Mouse (Mus musculus): ENCODE results near the gene Ubac2. TPM values are rescaled to one million over a fixed set of nuclear protein-coding genes. Genes with fewer than 3 reads are reported as not detected.
"Not testable (repeated sequence)": the region's sequence is repeated elsewhere in the genome, so short reads cannot be mapped to it uniquely, and the experiment has no call there.

Gene Ubac2
- 10 to 100 TPM; 29.4 to 37.1 (median 32.7) TPM for total RNA-seq (2022)

DNA sequence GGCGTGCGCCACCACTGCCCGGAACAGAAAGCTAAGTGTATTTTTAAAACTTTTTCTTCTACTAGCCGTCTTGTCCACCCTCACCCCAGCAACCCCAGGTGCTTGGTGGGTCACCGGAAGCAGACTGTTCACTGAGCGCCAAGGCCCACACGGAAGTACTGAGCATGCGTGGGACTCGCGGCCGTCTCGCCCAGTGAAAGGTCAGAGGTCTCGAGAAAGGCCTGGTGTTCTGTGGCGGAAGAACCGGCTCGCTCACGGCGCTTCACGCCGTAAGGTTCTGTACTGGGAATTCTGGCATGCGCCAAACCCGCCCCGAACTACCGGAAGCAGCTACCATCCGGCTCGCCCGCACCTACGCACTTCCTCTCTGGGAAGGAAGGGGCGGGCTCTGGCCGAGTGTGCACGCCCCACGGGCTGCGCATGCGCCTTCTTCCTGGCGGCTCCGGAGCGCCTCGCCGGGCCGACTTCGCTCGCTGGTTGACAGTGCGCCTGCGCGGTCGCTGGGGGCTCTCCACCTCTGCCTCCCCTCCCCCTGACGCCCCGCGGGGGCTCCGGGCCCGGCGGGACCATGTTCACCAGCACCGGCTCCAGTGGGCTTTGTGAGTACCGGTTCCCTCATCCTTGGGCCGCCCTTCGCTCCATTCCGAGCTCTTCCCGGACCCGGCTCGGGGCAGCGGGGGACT lies at the start of gene Ubac2:
TSS of gene Ubac2 (plus strand) at position 445 of the 683 bp plus-strand sequence.
- peak; percentile 98 for DNase-seq (ENCODE audit: low spot score in 2 of 2)

- no peak for DNase-seq (ENCODE audit: low spot score in 2 of 2)
These were observed 48.5 kb upstream of the Ubac2 start for GRCm38 (mm10) chr14:121829816-121830442.

- DNase-seq (ENCODE audit: low spot score in 2 of 2), result no peak
These were observed 45.4 kb upstream of the Ubac2 start for GRCm38 (mm10) chr14:121833001-121833520.

GRCm38 (mm10) chr14:121838161-121838560 lies 40.3 kb upstream of the Ubac2 start:
- DNase-seq (ENCODE audit: low spot score in 2 of 2), result no peak

DNA sequence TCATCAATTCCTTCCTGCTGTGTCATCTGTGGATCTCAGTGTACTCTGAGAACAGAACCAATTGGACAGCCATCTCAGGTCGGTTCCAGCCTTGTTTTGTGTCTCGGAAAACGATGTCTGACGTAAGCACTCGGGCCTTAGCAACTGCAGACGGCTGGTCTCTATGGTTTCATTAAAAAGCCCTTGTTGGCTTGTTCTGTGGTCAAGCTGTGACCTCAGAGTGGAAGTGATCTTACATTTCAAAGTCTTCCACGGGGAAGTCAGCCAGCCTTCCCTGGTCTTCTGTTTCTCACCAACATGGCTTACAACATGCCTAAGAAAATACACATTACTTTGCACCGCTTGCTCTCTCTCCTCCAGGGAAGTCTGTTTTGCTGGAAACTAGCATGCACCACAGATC lies 38.2 kb upstream of the Ubac2 start:
- no peak for DNase-seq (ENCODE audit: low spot score in 2 of 2)

DNA sequence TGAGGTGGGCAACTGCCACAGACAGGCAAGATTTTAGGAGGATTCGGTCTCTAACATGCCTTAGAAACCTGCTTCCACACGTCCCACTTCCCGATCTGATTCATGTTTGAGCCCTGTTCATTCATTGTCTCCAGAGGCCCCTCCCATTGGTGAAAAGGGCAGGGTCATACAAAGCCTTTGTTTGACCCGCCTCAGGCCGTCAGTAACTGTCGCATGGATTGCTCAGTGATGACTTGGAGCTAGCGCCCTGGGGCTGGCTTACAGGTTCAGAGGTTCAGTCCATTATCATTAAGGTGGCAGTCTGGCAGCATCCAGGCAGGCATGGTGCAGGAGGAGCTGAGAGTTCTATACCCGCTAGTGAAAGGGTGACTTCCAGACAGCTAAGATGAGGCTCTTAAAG lies 33.9 kb upstream of the Ubac2 start:
- DNase-seq (ENCODE audit: low spot score in 2 of 2), result no peak

GRCm38 (mm10) chr14:121851231-121851630 lies 27.2 kb upstream of the Ubac2 start:
- DNase-seq (ENCODE audit: low spot score in 2 of 2), result no peak

DNA sequence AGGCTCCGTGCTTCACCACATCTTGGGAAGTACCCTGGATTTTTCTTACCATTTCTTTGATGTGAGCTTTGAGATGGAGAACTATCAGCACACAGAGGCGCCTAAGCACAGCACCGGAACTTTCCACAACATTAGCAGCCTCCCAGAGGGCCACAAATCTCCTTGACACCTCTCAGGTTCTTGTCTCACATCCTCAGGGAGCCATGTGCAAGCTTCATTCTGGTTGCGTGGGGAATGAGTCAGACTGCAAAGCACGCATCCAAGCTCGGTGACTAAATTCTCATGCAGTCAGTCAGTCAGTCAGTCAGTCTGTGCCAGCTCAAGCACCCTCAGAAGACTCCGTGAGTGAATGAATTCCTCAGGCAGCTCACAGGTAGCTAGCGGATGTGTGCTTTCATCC lies 25.9 kb upstream of the Ubac2 start:
- DNase-seq (ENCODE audit: low spot score in 2 of 2), result no peak

GRCm38 (mm10) chr14:121865162-121865561 lies 13.3 kb upstream of the Ubac2 start:
- DNase-seq (ENCODE audit: low spot score in 2 of 2), result peak; percentile 34 to 40

- DNase-seq (ENCODE audit: low spot score in 2 of 2), result no peak
These were observed 11.8 kb upstream of the Ubac2 start for GRCm38 (mm10) chr14:121866574-121866973.

- DNase-seq (ENCODE audit: low spot score in 2 of 2), result no peak
These were observed 9.3 kb upstream of the Ubac2 start for GRCm38 (mm10) chr14:121869111-121869510.

DNA sequence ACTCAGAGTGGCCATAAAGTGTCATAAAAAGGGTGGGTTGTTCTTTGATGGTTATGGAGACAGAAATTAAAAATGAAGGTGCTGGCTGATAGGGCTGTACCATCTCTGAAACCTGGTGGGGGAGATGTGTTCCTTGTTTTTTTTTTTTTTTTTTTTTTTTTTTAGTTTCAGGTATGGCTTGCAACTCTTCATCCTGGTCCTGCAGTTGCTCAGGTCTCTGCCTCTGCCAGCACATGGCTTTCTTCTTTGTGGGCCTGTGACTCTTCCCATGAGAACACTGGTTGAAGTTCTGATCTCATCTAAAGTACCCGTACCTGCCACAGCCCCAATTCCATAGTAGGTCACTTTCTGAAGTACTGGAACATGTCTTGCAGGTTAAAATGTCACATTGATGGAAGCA lies 5.7 kb upstream of the Ubac2 start:
- no peak for DNase-seq (ENCODE audit: low spot score in 2 of 2)

GRCm38 (mm10) chr14:121873172-121873571 lies 5.2 kb upstream of the Ubac2 start:
- DNase-seq (ENCODE audit: low spot score in 2 of 2), result no peak

GRCm38 (mm10) chr14:121873646-121874045 lies 4.8 kb upstream of the Ubac2 start:
- no peak for DNase-seq (ENCODE audit: low spot score in 2 of 2)

DNA sequence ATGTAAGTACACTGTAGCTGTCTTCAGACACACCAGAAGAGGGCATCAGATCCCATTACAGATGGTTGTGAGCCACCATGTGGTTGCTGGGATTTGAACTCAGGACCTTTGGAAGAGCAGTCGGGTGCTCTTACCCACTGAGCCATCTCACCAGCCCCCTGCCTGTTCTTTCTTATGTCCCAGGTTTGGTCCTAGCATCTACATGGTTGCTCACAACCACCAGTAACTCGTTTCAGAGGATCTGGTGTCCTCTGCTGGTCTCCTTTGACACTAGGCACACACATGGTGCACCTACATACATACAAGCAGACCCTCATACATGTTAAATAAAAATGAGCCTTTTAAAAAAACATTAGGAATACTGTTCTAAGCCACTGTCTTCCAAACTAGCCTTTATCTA lies 2.2 kb upstream of the Ubac2 start:
- DNase-seq (ENCODE audit: low spot score in 2 of 2), result not testable (repeated sequence)

DNA sequence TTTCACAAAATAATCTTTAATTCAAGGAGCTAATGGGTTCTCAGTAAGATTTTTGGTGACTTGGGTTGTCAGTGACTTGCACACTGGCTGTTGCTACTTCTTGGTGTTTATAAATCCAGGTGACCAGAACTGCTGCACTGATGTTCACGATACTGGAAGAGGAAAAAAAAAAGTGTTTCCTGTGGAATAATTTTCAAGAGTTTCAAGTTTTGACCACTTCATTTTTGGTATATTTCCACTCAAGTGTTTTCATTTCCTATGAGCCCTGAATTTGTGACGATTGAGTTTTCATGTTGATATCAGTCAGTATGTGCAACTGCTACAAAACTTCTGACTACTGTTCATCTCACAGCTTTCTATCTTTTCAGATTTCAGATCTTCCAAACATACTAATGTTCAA lies 1.6 kb upstream of the Ubac2 start:
- DNase-seq (ENCODE audit: low spot score in 2 of 2), result no peak

GRCm38 (mm10) chr14:121877640-121878039 lies 780 bp upstream of the Ubac2 start:
- DNase-seq (ENCODE audit: low spot score in 2 of 2), result no peak

- no peak for DNase-seq (ENCODE audit: low spot score in 2 of 2)
These were observed 413 bp downstream of the Ubac2 start for GRCm38 (mm10) chr14:121878859-121879206.

GRCm38 (mm10) chr14:121879266-121879840 lies 933 bp downstream of the Ubac2 start:
- no peak for DNase-seq (ENCODE audit: low spot score in 2 of 2)

- no peak for DNase-seq (ENCODE audit: low spot score in 2 of 2)
These were observed 2.8 kb downstream of the Ubac2 start for GRCm38 (mm10) chr14:121881211-121881610.

DNA sequence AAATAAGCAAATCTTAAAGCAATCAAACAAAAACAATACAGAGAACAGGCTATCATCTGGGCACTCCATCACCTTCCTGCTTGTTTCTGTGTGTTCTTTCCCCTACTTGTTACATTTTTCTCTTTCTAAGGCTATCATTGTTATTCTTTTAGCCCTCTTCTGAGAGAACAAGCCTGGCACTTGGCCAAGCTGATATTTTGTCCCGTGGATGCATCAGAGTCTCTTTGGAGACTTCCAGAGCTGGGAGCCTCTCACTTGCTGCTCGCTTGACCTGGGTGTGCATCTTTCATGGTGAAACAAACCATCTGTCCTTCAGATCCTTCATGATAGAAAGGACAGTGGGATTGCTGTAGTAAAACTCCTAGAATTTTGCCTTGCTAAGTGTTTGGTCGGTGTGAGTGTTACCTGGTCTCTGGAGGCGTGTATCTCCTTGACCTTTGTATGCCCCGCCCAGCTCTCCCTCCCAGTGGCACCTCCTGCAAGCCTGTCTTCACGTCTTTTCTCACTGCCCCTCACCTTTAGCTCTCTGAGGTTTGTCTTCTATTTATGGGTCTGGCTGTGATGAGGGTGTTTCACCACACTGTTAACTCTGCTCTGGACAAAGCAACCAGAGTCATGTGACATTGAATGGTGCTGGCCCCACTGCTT lies 5.9 kb downstream of the Ubac2 start:
- no peak for DNase-seq (ENCODE audit: low spot score in 2 of 2)

DNA sequence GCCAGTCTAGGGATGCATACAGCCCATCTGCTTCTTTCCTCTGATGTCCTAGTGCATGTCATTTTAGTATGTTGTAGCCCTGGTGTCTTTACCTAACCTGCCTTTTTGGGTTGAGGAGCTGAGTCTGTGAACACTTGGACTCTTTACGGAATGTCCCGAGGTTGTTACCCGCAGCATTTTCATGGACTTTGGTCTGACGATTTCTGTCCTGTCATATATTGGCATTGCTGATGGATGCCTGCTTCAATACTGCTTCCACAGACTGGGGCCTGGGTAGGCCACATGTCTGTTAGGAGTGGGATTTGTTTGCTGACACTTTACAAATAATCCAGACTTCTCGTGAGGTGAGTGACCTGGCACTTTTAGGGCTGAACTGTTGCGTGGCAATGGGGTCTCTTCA lies 15.3 kb downstream of the Ubac2 start:
- DNase-seq (ENCODE audit: low spot score in 2 of 2), result no peak
